Mouse (Mus musculus) lung, adult 2 months (tissue): ENCODE measurements around the gene Zfp710.

Source experiments
- CTCF ChIP-seq: fragments of 200-500 bp; IDR thresholded peaks from 2 replicates; pipeline ENCODE4 v1.5.1; 2011; ENCODE audit warnings: mild to moderate bottlenecking, low read length, control low read depth; ENCODE audit not compliant: insufficient read depth
- POLR2A ChIP-seq: fragments of 200-500 bp; IDR thresholded peaks from 2 replicates; pipeline ENCODE4 v1.6.1; 2011; ENCODE audit warnings: low read depth, mild to moderate bottlenecking, control low read depth, low read length, borderline replicate concordance; ENCODE audit errors: extremely low read depth

DNA sequence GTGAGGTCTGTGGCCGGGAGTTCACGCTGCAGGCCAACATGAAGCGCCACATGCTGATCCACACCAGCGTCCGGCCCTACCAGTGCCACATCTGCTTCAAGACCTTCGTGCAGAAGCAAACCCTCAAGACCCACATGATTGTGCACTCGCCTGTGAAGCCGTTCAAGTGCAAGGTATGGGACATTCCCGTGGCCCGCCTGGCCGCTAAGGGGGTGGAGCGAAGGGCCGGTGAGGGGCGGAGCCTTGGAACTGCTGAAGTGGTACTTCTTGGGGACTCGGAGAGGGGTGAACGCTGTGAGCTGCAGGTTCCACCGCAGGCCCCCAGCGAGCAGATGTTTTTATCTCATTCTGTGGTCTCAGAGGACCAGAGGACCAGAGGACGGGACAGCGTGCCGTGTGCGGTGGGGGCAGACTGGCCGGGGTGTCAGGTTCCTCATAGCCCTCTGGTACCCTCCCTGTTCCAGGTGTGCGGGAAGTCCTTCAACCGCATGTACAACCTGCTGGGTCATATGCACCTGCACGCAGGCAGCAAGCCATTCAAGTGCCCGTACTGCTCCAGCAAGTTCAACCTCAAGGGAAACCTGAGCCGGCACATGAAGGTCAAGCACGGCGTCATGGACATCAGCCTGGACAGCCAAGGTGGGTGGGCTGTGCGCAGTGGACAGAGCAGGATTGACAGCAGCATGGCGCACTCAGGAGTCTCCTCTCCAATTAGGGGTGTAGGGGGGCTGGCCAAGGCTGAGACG, 61.5 kb downstream of the Zfp710 start:
- TF ChIP-seq CTCF = no peak
- 0 out of 2 replicates have a peak, but pooled peaks have one; percentile 3 for TF ChIP-seq POLR2A
